Mouse (Mus musculus) cerebellum, adult 2 months (tissue): ENCODE measurements around the gene Vtcn1.

Experiments used
- CTCF ChIP-seq: fragments of 200-500 bp; IDR thresholded peaks from 2 replicates; pipeline ENCODE4 v1.5.1; 2011; ENCODE audit warnings: low read depth, mild to moderate bottlenecking, control low read depth, low read length, moderate library complexity, borderline replicate concordance; ENCODE audit not compliant: insufficient read depth
- POLR2A ChIP-seq: fragments of 200-500 bp; IDR thresholded peaks from 2 replicates; pipeline ENCODE4 v1.6.1; 2011; ENCODE audit warnings: low read length, control low read depth, borderline replicate concordance; ENCODE audit not compliant: insufficient read depth

DNA sequence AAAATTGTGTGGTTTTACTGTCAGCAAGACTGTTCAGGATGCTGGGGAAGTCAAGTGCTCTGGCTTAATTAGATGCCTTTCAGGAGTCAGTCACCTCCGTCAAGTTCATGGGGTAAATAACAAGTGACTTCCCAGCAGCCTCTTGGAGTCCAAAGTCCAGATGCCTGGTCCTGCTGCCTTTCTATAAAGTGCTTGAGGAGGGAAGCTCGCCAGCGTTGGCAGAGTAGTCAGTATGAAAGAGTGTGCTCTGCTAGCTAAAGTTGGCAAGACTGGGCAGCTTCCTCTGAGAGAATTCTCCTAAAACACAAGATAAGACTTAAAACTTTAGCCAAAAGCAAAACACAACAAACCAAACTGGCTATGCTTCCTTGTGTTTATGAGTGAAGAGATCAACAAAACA, 18.5 kb downstream of the Vtcn1 start:
- TF ChIP-seq CTCF (no peak), POLR2A (no peak)
